Mouse (Mus musculus) thymus, adult 2 months (tissue): ENCODE measurements at regions not wholly inside any gene's neighbourhood (a gene's known extent, or its start where the extent isn't known, plus 50 kb on each side); places are given as distances from the start of the nearest gene placed in this dataset.

ENCODE experiments used
- CTCF ChIP-seq: fragments of 200-500 bp; IDR thresholded peaks from 2 replicates; pipeline ENCODE4 v1.5.1; 2012; ENCODE audit warnings: mild to moderate bottlenecking, control low read depth, low read length, moderate library complexity, borderline replicate concordance; ENCODE audit not compliant: control insufficient read depth, poor library complexity, insufficient read depth; ENCODE audit errors: extremely low read depth
- POLR2A ChIP-seq: fragments of 200-500 bp; IDR thresholded peaks from 2 replicates; pipeline ENCODE4 v1.6.1; 2012; ENCODE audit warnings: mild to moderate bottlenecking, low read length, control low read depth, moderate library complexity; ENCODE audit not compliant: control insufficient read depth, poor library complexity, insufficient read depth; ENCODE audit errors: extremely low read depth

DNA sequence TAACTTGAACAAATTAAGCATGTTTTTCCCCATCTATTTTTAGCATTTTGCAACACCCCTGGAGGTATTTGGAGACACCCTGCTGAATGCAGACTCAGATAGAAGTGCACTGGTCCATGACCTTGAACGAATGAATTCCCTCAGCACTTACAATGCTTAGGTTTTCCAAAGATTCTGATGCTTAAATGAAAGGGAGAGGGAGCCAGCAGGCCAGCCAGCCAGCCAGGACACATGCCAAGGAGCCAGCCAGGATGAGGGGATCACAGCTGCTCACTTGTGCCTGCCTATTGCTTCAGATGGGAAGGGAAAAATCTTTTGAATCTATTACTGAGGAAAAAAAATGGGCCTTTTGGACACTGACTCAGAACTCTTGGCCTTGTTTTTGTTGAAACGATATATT, 750.0 kb upstream of the 2610301B20Rik start:
- TF ChIP-seq CTCF, result no peak
- no peak for TF ChIP-seq POLR2A
